Mouse (Mus musculus) liver, embryonic 11.5 days (tissue): ENCODE results near the gene 2310022B05Rik. TPM values are rescaled to one million over a fixed set of nuclear protein-coding genes. Genes with fewer than 3 reads are reported as not detected.

Experiments used
- ATAC-seq: fragments of 200-750 bp; cut with Nextera tagmentation; replicated peaks from 2 replicates; pipeline ENCODE4 v1.8.0; 2017; ENCODE audit warnings: moderate number of reproducible peaks, mild to moderate bottlenecking, moderate TSS enrichment, moderate library complexity; ENCODE audit not compliant: low FRiP score
- DNase-seq: peaks from one replicate; pipeline ENCODE4 v3.0.0-alpha.2; 2017; ENCODE audit warnings: low spot score
- H3K27ac ChIP-seq: fragments of 300-500 bp; sonication (generic); 2 replicates; pipeline ENCODE4 v1.5.1; 2014; ENCODE audit warnings: mild to moderate bottlenecking, low read depth, low read length, control low read depth
- H3K27me3 ChIP-seq: fragments of 300-500 bp; sonication (generic); replicated peaks from 2 replicates; pipeline ENCODE4 v1.6.1; 2014; ENCODE audit warnings: low read length, mixed read lengths; ENCODE audit not compliant: control insufficient read depth, insufficient read depth
- H3K36me3 ChIP-seq: fragments of 300-500 bp; sonication (generic); 2 replicates; pipeline ENCODE4 v1.6.1; 2014; ENCODE audit warnings: mild to moderate bottlenecking, low read length, moderate library complexity, mixed read lengths; ENCODE audit not compliant: control insufficient read depth, insufficient read depth
- H3K4me1 ChIP-seq: fragments of 300-500 bp; sonication (generic); replicated peaks from 2 replicates; pipeline ENCODE4 v1.6.1; 2014; ENCODE audit warnings: low read length, mixed read lengths; ENCODE audit not compliant: control insufficient read depth, insufficient read depth
- H3K4me2 ChIP-seq: fragments of 300-500 bp; sonication (generic); 2 replicates; pipeline ENCODE4 v1.6.1; 2014; ENCODE audit warnings: mild to moderate bottlenecking, control low read depth, moderate library complexity
- H3K4me3 ChIP-seq: fragments of 300-500 bp; sonication (generic); 2 replicates; pipeline ENCODE4 v1.5.1; 2014; ENCODE audit warnings: low read depth, low read length, control low read depth
- H3K9ac ChIP-seq: fragments of 300-500 bp; sonication (generic); 2 replicates; pipeline ENCODE4 v1.6.1; 2014; ENCODE audit warnings: low read depth, low read length, control low read depth
- H3K9me3 ChIP-seq: fragments of 300-500 bp; sonication (generic); 2 replicates; pipeline ENCODE4 v1.6.1; 2016; ENCODE audit warnings: low read length, inconsistent platforms, mixed read lengths; ENCODE audit not compliant: control insufficient read depth
- WGBS: fragments of 180-500 bp; shearing (Covaris S2); extraction: QIAGEN DNeasy Blood & Tissue Kit; methylation state at CpG from one replicate; pipeline ENCODE4 v1.1.7; 2014; 5-methylcytosine and 5-hydroxymethylcytosine counted together
- polyA plus RNA-seq: library from polyadenylated mRNA; unstranded; fragments of >200 nt; fragmentation: Nextera tagmentation; extraction: Ambion mirVana; gene quantifications from 2 replicates; pipeline ENCODE4 v1.2.1, GENCODE M21; 2014

Gene 2310022B05Rik
- polyA plus RNA-seq, 1 experiment from 2014 or later: 17.5 TPM

DNA sequence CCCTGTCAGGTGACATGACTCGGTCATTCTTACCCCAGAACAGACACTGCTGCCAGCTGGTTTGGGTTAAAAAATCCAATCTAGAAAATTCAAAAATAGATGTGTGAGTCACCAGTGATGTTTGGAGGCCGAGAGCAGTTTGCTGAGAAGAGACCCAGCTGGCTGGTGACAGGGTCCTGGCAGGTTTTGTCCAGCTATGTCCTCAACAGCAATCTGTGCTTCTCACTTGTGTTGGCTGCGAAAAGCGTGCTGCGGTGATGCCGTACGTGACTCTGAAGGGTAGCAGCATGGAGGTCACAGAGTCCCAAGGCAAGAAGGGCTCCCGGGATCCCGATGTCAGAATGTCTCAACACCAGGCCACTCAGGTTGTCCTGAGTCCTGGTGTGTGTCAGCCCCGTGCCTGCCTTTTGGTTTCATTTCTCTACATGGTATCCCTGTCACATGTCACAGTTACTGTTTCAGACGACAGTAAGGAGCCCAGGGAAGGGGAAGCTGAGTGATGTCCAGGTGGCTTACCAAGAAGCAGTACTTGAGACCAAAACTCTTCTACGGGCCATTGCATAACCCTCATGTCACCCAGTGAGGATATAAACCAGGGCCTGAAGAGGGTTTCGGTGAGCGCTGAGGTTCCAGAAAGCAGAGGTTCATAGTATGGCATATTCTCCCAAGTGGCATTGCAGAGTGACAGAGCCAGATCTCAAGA is 30.0 kb downstream of the 2310022B05Rik start:
- H3K9ac ChIP-seq: no peak overlapping the region
- 82% methylated on average over 14 of the region's 14 CpGs for WGBS
- no peak overlapping the region for H3K4me3 ChIP-seq
- no peak for ATAC-seq
- H3K9me3 ChIP-seq: no peaks in the 10 kb centered on the region
- H3K27ac ChIP-seq: no peak overlapping the region
- peaks cover 6% of the 10 kb centered on the region for H3K36me3 ChIP-seq
- no peak overlapping the region for H3K4me2 ChIP-seq
- no peaks in the 10 kb centered on the region for H3K4me1 ChIP-seq
- no peaks in the 10 kb centered on the region for H3K27me3 ChIP-seq
- DNase-seq: no peak

DNA sequence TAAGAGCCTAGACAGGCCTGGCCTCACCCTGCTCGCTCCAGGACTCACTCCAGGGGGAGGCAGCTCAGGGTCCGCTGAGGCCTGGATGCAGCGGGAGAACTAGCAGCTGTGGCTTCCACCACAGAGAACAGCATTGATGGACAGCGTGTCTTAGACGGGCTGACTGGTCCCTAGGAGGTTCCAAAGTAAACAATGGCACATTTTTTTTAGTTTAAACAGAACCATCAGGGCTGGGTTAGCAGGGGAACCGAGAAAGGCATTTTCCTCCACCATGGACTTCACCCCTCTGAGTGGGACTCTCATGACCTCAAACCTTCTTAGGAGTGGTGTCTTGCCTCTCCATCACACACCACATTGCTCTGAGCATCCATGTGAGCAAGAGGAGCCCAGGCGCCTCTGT is 31.2 kb downstream of the 2310022B05Rik start:
- H3K4me1 ChIP-seq: no peaks in the 10 kb centered on the region
- H3K36me3 ChIP-seq: no peaks in the 10 kb centered on the region; the same call in 1 of the 2 replicates
- WGBS: 56% methylated on average over 7 of the region's 7 CpGs
- H3K9me3 ChIP-seq: no peaks in the 10 kb centered on the region
- H3K27ac ChIP-seq: no peak overlapping the region
- H3K27me3 ChIP-seq: no peaks in the 10 kb centered on the region
- H3K4me2 ChIP-seq: no peak overlapping the region
- ATAC-seq (no peak), DNase-seq (no peak)
- H3K4me3 ChIP-seq: no peak overlapping the region
- H3K9ac ChIP-seq: no peak overlapping the region

- WGBS: 70% methylated on average over 4 of the region's 4 CpGs
- H3K27ac ChIP-seq: no peak overlapping the region
- H3K36me3 ChIP-seq: no peaks in the 10 kb centered on the region
- no peaks in the 10 kb centered on the region for H3K27me3 ChIP-seq
- no peaks in the 10 kb centered on the region for H3K4me1 ChIP-seq
- ATAC-seq: no peak
- no peak overlapping the region for H3K9ac ChIP-seq
- DNase-seq: no peak
- no peak overlapping the region for H3K4me2 ChIP-seq
- no peaks in the 10 kb centered on the region for H3K9me3 ChIP-seq
- H3K4me3 ChIP-seq: no peak overlapping the region
These were observed 32.3 kb downstream of the 2310022B05Rik start for GRCm38 (mm10) chr8:124630891-124631290.

DNA sequence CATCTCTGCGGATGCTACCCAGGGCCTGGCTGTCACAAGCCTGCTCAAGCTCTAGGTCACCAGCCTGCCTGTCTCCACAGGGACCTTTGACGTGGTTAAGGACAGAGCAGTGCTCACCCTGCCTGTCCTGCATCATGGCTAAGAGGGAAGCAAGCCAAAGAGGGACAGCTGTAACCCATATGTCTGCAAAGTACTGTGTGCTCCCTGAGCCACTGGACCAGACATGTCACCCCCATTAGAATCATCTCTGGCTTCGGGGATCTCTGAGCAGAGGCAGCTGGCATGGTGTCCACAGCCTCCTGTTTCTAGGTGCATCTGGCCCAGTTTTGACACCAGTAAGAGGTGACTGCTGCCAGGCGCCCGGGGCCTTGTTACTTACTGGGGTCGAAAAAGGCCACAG is 32.7 kb downstream of the 2310022B05Rik start:
- no peaks in the 10 kb centered on the region for H3K27me3 ChIP-seq
- ATAC-seq (no peak), DNase-seq (no peak)
- H3K36me3 ChIP-seq: no peaks in the 10 kb centered on the region
- no peak overlapping the region for H3K9ac ChIP-seq
- no peak overlapping the region for H3K4me3 ChIP-seq
- no peaks in the 10 kb centered on the region for H3K9me3 ChIP-seq
- no peak overlapping the region for H3K4me2 ChIP-seq
- no peaks in the 10 kb centered on the region for H3K4me1 ChIP-seq
- 81% methylated on average over 6 of the region's 6 CpGs for WGBS
- no peak overlapping the region for H3K27ac ChIP-seq

- no peak overlapping the region for H3K4me2 ChIP-seq
- no peaks in the 10 kb centered on the region for H3K9me3 ChIP-seq
- no peak for DNase-seq
- no peaks in the 10 kb centered on the region for H3K27me3 ChIP-seq
- ATAC-seq: no peak
- no peak overlapping the region for H3K27ac ChIP-seq
- H3K4me1 ChIP-seq: no peaks in the 10 kb centered on the region
- no peak overlapping the region for H3K4me3 ChIP-seq
- 82% methylated on average over 9 of the region's 9 CpGs for WGBS
- H3K9ac ChIP-seq: no peak overlapping the region
- no peaks in the 10 kb centered on the region for H3K36me3 ChIP-seq
These were observed 36.9 kb downstream of the 2310022B05Rik start for GRCm38 (mm10) chr8:124626251-124626650.

GRCm38 (mm10) chr8:124621255-124621654 is 41.9 kb downstream of the 2310022B05Rik start:
- Histone ChIP-seq H3K9ac (no peak overlapping the region), H3K27me3 (0 out of 2 replicates have a peak, but pooled peaks cover 3% of the 10 kb centered on the region), H3K36me3 (no peaks in the 10 kb centered on the region), H3K4me3 (no peak overlapping the region), H3K27ac (no peak overlapping the region), H3K9me3 (no peaks in the 10 kb centered on the region), H3K4me2 (no peak overlapping the region), H3K4me1 (no peaks in the 10 kb centered on the region)
- WGBS: 68% methylated on average over 5 of the region's 5 CpGs
- ATAC-seq (no peak), DNase-seq (no peak)

- H3K4me1 ChIP-seq: no peaks in the 10 kb centered on the region
- no peak overlapping the region for H3K4me3 ChIP-seq
- H3K36me3 ChIP-seq: no peaks in the 10 kb centered on the region
- H3K27me3 ChIP-seq: 0 out of 2 replicates have a peak, but pooled peaks cover 3% of the 10 kb centered on the region
- ATAC-seq (no peak), DNase-seq (no peak)
- WGBS: 56% methylated on average over 9 of the region's 9 CpGs
- H3K27ac ChIP-seq: no peak overlapping the region
- no peak overlapping the region for H3K4me2 ChIP-seq
- H3K9ac ChIP-seq: no peak overlapping the region
- no peaks in the 10 kb centered on the region for H3K9me3 ChIP-seq
These were observed 44.9 kb downstream of the 2310022B05Rik start for GRCm38 (mm10) chr8:124618252-124618651.

- Histone ChIP-seq H3K9ac (no peak overlapping the region), H3K36me3 (no peaks in the 10 kb centered on the region), H3K4me2 (peak overlapping the region; percentile 63), H3K4me1 (no peaks in the 10 kb centered on the region), H3K27me3 (0 out of 2 replicates have a peak, but pooled peaks cover 3% of the 10 kb centered on the region), H3K9me3 (no peaks in the 10 kb centered on the region), H3K4me3 (0 out of 2 replicates have a peak overlapping the region, but pooled peaks have one; percentile 15), H3K27ac (no peak overlapping the region)
- DNase-seq (peak; percentile 69), ATAC-seq (peak; percentile 45; the same call in 1 of the 2 replicates)
- WGBS: 18% methylated on average over 17 of the region's 17 CpGs
These were observed 45.8 kb downstream of the 2310022B05Rik start for GRCm38 (mm10) chr8:124617266-124617869.

- Histone ChIP-seq H3K9ac (no peak overlapping the region), H3K27me3 (0 out of 2 replicates have a peak, but pooled peaks cover 3% of the 10 kb centered on the region), H3K4me3 (no peak overlapping the region), H3K4me2 (no peak overlapping the region), H3K27ac (no peak overlapping the region), H3K4me1 (no peaks in the 10 kb centered on the region), H3K9me3 (no peaks in the 10 kb centered on the region), H3K36me3 (no peaks in the 10 kb centered on the region)
- DNase-seq (no peak), ATAC-seq (no peak)
- WGBS: 74% methylated on average over 5 of the region's 6 CpGs
These were observed 48.8 kb downstream of the 2310022B05Rik start for GRCm38 (mm10) chr8:124614325-124614724.
